Mouse (Mus musculus): ENCODE measurements around the gene Myl6. TPM values are rescaled to one million over a fixed set of nuclear protein-coding genes. Genes with fewer than 3 reads are reported as not detected.

The Myl6 gene
- polyA plus RNA-seq, 1 experiment from 2014 or later: 958 TPM

GRCm38 (mm10) chr10:128459409-128460269 is 34.3 kb downstream of the Myl6 start:
- Histone ChIP-seq H3K4me3 (peak overlapping the region; percentile 95), H3K9me3 (no peaks in the 10 kb centered on the region)
- 1% methylated on average over 51 of the region's 67 CpGs for WGBS

GRCm38 (mm10) chr10:128458719-128459408 is 35.1 kb downstream of the Myl6 start, which contains the start of gene Smarcc2:
TSS of gene Smarcc2 (plus strand) at chr10:128459248.
- WGBS: under 1% methylated on average over 86 of the region's 86 CpGs
- H3K9me3 ChIP-seq: no peaks in the 10 kb centered on the region

More at GRCm38 (mm10) chr10:128459409-128460269, 34.3 kb downstream of the Myl6 start:
- DNase-seq (ENCODE audit: low spot score): peak; percentile 65
- H3K27me3 ChIP-seq (ENCODE audit: insufficient read depth, poor library complexity, severe bottlenecking): peaks cover 35% of the 10 kb centered on the region
- H3K4me1 ChIP-seq (replicated peaks): peaks cover 15% of the 10 kb centered on the region
- H3K27ac ChIP-seq: peak overlapping the region; percentile 98
- peaks cover 38% of the 10 kb centered on the region for H3K36me3 ChIP-seq

GRCm38 (mm10) chr10:128458348-128458718 is 35.6 kb downstream of the Myl6 start:
- under 1% methylated on average over 29 of the region's 29 CpGs for WGBS
- Histone ChIP-seq H3K27ac (peak overlapping the region; percentile 98), H3K27me3 (ENCODE audit: insufficient read depth, poor library complexity, severe bottlenecking) (peaks cover 27% of the 10 kb centered on the region), H3K9me3 (no peaks in the 10 kb centered on the region), H3K36me3 (peaks cover 25% of the 10 kb centered on the region), H3K4me1 (replicated peaks) (peaks cover 15% of the 10 kb centered on the region), H3K4me3 (peak overlapping the region; percentile 95)
- peak; percentile 94 for DNase-seq (ENCODE audit: low spot score)

More at GRCm38 (mm10) chr10:128458719-128459408, 35.1 kb downstream of the Myl6 start, which contains the start of gene Smarcc2:
- DNase-seq (ENCODE audit: low spot score): peak; percentile 81
- peaks cover 30% of the 10 kb centered on the region for H3K36me3 ChIP-seq
- H3K4me3 ChIP-seq: peak within 1 kb of the TSS; percentile 95
- peaks cover 29% of the 10 kb centered on the region for H3K27me3 ChIP-seq (ENCODE audit: insufficient read depth, poor library complexity, severe bottlenecking)
- H3K27ac ChIP-seq: peak within 1 kb of the TSS; percentile 98
- peaks cover 15% of the 10 kb centered on the region for H3K4me1 ChIP-seq (replicated peaks)

- 84% methylated on average over 6 of the region's 6 CpGs for WGBS
- Histone ChIP-seq H3K27ac (no peak overlapping the region), H3K27me3 (ENCODE audit: insufficient read depth, poor library complexity, severe bottlenecking) (peaks cover 21% of the 10 kb centered on the region), H3K9me3 (no peaks in the 10 kb centered on the region), H3K4me1 (replicated peaks) (peaks cover 15% of the 10 kb centered on the region), H3K36me3 (peaks cover 18% of the 10 kb centered on the region), H3K4me3 (no peak overlapping the region)
- DNase-seq (ENCODE audit: low spot score): no peak
Observed at GRCm38 (mm10) chr10:128457676-128458075, 36.3 kb downstream of the Myl6 start.

- peak; percentile 77 for DNase-seq (ENCODE audit: low spot score)
- Histone ChIP-seq H3K9me3 (no peaks in the 10 kb centered on the region), H3K27me3 (ENCODE audit: insufficient read depth, poor library complexity, severe bottlenecking) (peaks cover 12% of the 10 kb centered on the region; the same call in 1 of the 2 replicates), H3K27ac (0 out of 2 replicates have a peak overlapping the region, but pooled peaks have one; percentile 20), H3K36me3 (no peaks in the 10 kb centered on the region), H3K4me1 (replicated peaks) (peaks cover 6% of the 10 kb centered on the region), H3K4me3 (0 out of 2 replicates have a peak overlapping the region, but pooled peaks have one; percentile 9)
- 4% methylated on average over 6 of the region's 6 CpGs for WGBS
Observed at GRCm38 (mm10) chr10:128455280-128455679, 38.7 kb downstream of the Myl6 start.

GRCm38 (mm10) chr10:128454471-128454870 is 39.5 kb downstream of the Myl6 start:
- H3K9me3 ChIP-seq: no peaks in the 10 kb centered on the region
- H3K4me1 ChIP-seq (replicated peaks): no peaks in the 10 kb centered on the region; the same call in 1 of the 2 replicates
- H3K27ac ChIP-seq: no peak overlapping the region
- no peaks in the 10 kb centered on the region for H3K36me3 ChIP-seq
- H3K27me3 ChIP-seq (ENCODE audit: insufficient read depth, poor library complexity, severe bottlenecking): peaks cover 12% of the 10 kb centered on the region; the same call in 1 of the 2 replicates
- 83% methylated on average over 3 of the region's 3 CpGs for WGBS
- no peak overlapping the region for H3K4me3 ChIP-seq
- DNase-seq (ENCODE audit: low spot score): no peak

- H3K4me3 ChIP-seq: no peak overlapping the region
- 85% methylated on average over 6 of the region's 6 CpGs for WGBS
- no peak for DNase-seq (ENCODE audit: low spot score)
- H3K4me1 ChIP-seq (replicated peaks): no peaks in the 10 kb centered on the region; the same call in 1 of the 2 replicates
- no peak overlapping the region for H3K27ac ChIP-seq
- no peaks in the 10 kb centered on the region for H3K27me3 ChIP-seq (ENCODE audit: insufficient read depth, poor library complexity, severe bottlenecking)
- H3K9me3 ChIP-seq: no peaks in the 10 kb centered on the region
- no peaks in the 10 kb centered on the region for H3K36me3 ChIP-seq
Observed at GRCm38 (mm10) chr10:128451014-128451413, 42.9 kb downstream of the Myl6 start.

- 83% methylated on average over 4 of the region's 4 CpGs for WGBS
- Histone ChIP-seq H3K36me3 (peaks cover 25% of the 10 kb centered on the region), H3K9me3 (no peaks in the 10 kb centered on the region), H3K27me3 (ENCODE audit: insufficient read depth, poor library complexity, severe bottlenecking) (no peaks in the 10 kb centered on the region), H3K4me3 (no peak overlapping the region), H3K4me1 (replicated peaks) (no peaks in the 10 kb centered on the region), H3K27ac (no peak overlapping the region)
- DNase-seq (ENCODE audit: low spot score): no peak
Observed at GRCm38 (mm10) chr10:128445407-128445806, 48.5 kb downstream of the Myl6 start.

GRCm38 (mm10) chr10:128444354-128444753 is 49.6 kb downstream of the Myl6 start:
- no peaks in the 10 kb centered on the region for H3K27me3 ChIP-seq (ENCODE audit: insufficient read depth, poor library complexity, severe bottlenecking)
- no peaks in the 10 kb centered on the region for H3K9me3 ChIP-seq
- no peak overlapping the region for H3K4me3 ChIP-seq
- DNase-seq (ENCODE audit: low spot score): no peak
- WGBS: 80% methylated on average over 6 of the region's 6 CpGs
- H3K27ac ChIP-seq: no peak overlapping the region
- H3K36me3 ChIP-seq: peaks cover 35% of the 10 kb centered on the region
- H3K4me1 ChIP-seq (replicated peaks): no peaks in the 10 kb centered on the region

GRCm38 (mm10) chr10:128442718-128443117 is 51.2 kb downstream of the Myl6 start:
- 93% methylated on average over 1 of the region's 1 CpGs for WGBS
- Histone ChIP-seq H3K36me3 (peaks cover 52% of the 10 kb centered on the region), H3K9me3 (no peaks in the 10 kb centered on the region), H3K27ac (no peak overlapping the region), H3K4me1 (replicated peaks) (no peaks in the 10 kb centered on the region), H3K4me3 (no peak overlapping the region), H3K27me3 (ENCODE audit: insufficient read depth, poor library complexity, severe bottlenecking) (no peaks in the 10 kb centered on the region)
- DNase-seq (ENCODE audit: low spot score): no peak

- Histone ChIP-seq H3K27me3 (ENCODE audit: insufficient read depth, poor library complexity, severe bottlenecking) (no peaks in the 10 kb centered on the region), H3K36me3 (peaks cover 64% of the 10 kb centered on the region), H3K4me3 (no peak overlapping the region), H3K9me3 (no peaks in the 10 kb centered on the region), H3K27ac (no peak overlapping the region), H3K4me1 (replicated peaks) (no peaks in the 10 kb centered on the region)
- WGBS: 90% methylated on average over 10 of the region's 10 CpGs
- DNase-seq (ENCODE audit: low spot score): no peak
Observed at GRCm38 (mm10) chr10:128441324-128442119, 52.4 kb downstream of the Myl6 start.

All from hindbrain, embryonic 10.5 days (tissue).